Mouse (Mus musculus): ENCODE data around the gene Grik4.
"Not testable (repeated sequence)": the region's sequence is repeated elsewhere in the genome, so short reads cannot be mapped to it uniquely, and the experiment has no call there.

Gene Grik4

DNA sequence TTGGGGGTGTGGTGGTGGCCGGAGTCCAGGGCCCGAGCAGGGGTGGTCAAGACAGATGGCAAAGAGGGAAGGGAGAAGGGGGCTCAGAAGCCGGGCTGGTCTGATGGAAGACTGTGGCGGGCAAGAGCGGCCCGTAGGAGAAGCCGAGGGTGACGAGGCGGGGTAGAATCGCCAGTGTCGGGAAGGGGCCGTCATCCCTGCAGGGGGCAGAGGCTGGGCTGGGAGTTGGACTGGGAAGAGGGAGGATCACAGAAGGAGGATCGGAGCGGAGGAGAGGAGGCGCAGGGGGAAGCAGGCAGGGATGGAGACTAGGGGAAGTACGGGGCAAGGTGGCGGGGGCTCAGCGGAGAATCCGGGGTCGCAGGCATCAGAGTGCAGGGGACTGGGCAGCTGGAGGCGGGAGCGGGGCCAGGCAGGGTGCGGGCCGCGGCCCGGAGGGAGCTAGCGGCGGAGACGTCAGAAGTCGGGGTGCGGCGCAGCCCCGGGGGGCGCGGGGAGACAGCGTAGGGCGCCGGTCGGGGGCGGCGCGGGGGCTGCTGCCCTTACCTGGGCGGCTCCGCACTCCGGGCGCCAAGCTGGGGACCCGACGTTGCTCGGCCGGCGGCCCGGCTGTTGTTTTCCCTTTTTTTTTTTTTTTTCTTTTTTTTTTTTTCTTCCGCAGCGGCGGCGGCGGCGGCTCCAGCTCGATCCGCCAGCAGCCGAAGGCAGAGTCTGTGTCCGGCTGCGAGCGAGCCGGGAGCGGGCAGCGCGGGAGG is at the start of gene Grik4:
Grik4 (minus strand) TSS at position 713 of the 755 bp plus-strand sequence.
- peak in 1 of 2 experiments; percentile 32 for DNase-seq (ENCODE audit: low spot score in 2 of 2)

DNA sequence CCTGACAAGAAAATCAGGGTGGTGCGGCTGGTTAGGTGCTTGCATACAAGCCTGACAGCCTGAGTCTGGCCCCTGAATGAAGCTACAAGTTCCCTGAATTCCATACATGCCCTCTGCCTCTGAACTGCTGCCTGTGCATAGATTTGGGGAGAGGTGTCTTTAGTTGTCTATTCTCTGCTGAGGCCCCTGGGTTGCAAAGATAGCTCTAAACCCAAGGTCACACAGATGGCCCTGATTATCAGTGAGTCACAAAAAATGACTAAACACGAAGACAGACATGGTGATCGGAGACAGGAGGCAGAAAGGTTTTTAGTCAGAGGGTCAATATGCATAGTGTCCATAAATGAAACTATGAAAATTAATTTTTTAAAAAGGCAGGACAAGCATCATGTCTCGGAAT is 49.4 kb upstream of the Grik4 start:
- DNase-seq (ENCODE audit: low spot score in 2 of 2): no peak

DNA sequence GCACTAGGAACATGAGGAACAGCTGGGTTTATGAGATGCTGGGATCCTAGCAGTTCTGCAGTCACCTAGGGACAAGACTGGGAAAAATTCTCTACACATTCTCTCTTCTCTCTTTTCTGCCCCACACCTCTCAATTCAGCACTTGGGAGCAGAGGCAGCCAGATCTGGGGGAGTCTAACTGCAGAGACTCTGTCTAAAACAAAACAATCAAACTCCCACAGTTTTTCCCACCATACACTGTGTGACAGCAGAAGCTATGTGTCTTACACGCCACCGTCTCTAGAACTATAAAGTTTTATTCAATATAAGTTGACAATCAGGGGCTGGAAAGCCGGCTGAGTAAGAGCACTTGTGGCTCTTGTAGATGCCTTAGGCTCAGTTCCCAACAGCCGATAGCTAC is 43.7 kb upstream of the Grik4 start:
- DNase-seq (ENCODE audit: low spot score in 2 of 2): no peak

DNA sequence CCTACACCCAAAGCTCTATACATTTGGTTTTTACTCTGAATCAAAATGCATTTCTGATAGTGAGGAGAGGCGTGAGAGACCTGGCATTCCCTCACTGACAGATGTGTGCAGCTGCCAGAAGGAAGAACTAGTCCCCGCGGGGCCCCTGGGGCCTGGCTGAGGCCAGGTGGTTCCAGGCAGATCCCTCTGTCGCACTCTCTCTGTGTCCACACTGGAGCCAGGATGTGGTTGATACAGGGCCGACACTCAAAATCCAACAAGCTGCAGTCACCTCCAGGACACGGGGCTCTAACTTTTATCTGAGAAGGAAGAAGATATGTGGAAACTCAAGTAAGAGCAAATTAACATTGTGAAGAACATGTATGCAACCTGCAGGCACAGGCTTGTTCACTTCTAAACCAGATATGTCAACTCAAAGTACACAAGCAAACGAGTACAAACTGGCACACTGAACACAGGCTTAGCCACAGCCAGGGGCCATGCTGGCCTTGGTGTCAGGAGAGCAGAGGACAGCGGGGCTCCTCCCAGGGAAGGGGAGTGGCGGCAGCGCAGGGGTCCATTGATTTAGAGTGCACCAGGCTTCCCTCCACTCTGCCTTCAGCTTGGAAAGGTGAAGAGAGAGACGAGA is 24.7 kb upstream of the Grik4 start:
- no peak for DNase-seq (ENCODE audit: low spot score in 2 of 2)

DNA sequence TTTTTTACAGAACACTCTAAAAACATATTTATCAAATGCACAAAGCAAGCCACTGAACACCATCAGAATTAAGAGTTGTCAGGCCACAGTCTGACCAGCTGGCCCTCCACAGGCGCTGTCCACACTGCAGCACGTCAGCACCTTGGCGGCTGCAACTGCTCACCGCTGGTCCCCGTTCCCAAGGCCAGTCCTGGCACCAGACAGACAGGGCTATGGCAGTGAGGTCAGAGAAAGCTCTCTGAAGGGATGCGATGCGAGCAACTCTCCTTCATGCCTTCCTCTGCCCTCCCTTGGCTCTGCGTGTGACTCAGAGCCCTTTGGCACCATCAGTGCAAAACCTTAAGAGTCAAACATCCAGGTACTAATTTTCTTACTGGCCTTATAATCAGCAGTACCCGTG is 23.4 kb upstream of the Grik4 start:
- DNase-seq (ENCODE audit: low spot score in 2 of 2): no peak

DNA sequence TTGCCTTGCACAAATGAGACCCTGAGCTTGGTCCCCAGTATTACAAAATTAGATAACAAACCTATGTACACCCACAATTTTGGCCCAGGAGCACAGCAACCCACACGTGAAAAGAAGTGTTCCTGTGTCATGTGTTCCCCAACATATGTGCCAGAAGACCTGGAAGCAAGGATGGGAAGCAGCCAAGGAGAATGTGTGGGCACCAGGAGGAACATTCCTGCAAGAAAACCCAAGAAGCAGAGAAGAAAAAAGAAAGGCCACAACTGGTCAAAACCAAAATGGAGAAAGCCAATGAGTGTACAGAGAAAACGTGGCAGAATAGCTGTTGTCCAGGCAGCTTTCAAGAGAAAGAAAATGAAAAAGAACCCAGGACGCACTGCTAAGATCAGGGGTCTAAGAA is 20.5 kb upstream of the Grik4 start:
- DNase-seq (ENCODE audit: low spot score in 2 of 2): not testable (repeated sequence)

DNA sequence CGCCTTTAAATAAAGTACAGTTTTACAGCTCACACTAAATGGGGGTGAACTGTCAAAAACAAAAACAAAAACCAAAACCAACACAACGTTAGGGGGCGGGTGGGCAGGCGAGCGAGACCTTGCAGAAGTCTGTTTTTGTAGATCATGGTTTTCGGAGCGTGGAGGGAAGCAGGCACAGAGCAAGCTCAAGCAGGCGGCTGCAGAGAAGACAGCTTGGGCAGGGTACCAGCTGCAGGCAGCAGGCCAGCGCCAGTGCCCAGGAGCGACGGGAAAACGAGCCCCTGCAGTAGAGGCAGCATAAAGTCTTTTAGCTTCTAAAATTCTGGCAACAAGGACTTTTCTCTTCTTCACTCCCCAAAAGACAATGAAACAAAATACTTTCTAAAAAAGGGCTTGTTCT is 20.1 kb upstream of the Grik4 start:
- peak; percentile 34 to 43 for DNase-seq (ENCODE audit: low spot score in 2 of 2)

DNA sequence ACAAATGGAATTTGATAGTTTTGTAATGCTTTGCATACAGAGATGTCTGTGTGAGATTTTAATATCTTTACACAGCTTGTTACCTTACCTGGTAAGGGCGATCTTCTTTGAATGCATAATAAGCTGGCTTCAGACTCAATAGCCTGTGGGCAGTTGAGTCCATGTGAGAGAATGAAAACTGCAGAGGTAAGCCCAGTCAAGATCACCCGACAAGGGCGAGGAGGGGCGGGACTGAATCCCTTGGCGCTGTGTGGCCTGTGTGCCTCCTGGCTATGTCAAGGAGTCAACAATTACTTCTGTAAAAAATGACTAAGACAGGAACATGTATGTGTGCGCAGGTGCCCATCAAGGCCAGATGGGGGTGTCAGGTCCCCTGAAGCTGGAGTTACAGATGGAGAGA is 18.2 kb upstream of the Grik4 start:
- DNase-seq (ENCODE audit: low spot score in 2 of 2): no peak

DNA sequence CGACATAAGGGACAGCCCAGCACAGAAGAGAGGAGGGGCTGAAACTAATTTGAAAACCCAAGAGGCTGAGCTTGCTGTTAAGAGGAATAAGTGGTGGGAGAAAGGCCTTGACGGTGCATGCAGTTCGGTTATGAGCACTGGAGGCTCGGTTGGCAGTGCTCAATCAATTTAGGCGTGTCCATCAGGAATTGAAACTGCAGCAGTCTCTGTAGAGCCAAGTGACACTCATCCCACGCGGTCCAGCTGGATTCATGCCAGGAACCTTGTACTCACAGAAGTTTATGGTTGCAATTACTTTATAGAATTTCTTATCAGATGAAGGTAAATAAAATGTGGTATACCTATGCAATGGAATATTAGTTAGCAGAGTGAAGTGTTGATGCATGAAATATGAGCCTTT is 14.1 kb upstream of the Grik4 start:
- no peak for DNase-seq (ENCODE audit: low spot score in 2 of 2)

DNA sequence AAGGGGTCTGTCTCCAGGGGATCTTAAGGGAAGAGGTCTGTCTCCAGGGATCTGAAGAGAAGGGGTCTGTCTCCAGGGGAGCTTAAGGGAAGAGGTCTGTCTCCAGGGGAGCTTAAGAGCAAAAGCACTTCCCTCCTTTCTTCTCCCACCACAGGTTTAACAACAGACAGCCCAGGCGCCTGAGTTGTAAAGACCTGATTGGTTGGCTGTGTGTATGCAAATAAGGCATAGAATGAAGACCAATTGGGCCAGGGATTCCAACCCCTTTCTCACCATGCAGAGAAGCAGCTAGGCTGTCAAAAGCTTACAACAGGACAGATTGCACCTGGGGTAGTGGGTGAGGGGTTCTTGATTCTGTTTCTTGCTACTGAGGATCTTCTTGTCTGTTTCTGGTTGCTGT is 4.1 kb upstream of the Grik4 start:
- DNase-seq (ENCODE audit: low spot score in 2 of 2): no peak

DNA sequence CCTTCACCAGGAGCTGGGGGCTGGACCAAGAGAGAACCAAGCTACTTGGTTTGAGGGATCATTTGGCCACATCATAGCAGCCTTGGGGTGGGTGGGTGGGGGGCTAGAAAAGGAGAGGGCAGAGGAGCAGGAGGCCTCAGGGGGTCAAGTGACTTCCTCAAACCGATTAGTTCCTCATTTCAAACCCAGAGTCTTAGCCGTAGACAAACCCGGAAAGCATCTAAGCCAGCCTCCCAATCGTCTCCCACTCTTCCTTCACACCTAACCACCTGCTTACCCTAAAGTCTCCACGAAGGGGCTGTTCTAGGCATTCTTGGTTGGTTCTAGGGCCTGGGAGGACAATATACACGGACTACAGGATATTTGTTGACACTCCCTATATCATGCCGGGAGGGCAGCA is 881 bp upstream of the Grik4 start:
- no peak for DNase-seq (ENCODE audit: low spot score in 2 of 2)

DNA sequence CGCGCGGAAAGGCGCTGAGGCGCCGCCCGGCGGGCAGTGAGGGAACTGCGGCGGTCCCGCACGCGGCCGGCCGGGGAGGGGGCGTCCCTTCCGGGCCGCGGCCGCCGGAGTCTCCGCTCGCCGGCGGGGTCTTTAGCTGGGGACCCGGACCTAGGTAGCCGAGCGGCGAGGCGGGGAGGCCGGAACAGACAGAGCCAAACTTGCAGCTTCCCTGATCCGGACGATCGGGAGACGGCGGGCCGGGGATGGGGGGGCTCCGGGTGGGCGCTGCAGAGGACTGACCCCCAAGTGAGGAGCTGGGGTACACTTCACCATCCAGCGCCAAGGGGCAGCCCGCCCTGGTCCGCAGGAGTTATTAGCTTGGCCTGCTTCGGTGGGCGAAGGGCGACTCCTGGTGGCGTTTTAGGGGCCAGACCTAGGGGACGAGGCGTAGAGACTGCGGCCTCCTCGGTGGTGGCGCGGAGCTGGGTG is 278 bp upstream of the Grik4 start:
- peak; percentile 65 to 87 for DNase-seq (ENCODE audit: low spot score in 2 of 2)

DNA sequence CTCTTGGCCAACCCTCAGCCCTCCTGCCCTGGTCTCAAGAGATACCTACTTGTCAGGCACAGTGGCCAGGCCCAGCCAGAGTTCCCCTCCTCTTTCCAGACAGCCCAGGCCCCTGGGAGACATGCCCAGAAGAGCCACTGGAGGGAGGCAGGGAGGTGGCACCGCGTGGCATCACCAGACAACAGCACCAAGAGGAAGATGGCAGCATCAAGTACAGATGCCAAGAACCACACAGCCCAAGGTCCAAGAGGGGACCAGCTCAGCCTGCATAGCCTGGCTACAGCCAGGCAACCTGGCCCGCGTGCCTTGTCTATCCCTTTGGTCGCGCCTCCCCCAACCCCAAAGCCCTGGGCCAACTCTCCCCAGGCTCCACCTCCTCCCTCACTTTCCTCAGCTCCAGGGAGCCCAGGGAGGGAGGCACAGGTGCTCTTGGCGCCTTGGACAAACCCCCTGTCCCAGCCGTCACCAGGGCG is 1.2 kb downstream of the Grik4 start:
- peak; percentile 31 to 47 for DNase-seq (ENCODE audit: low spot score in 2 of 2)

DNA sequence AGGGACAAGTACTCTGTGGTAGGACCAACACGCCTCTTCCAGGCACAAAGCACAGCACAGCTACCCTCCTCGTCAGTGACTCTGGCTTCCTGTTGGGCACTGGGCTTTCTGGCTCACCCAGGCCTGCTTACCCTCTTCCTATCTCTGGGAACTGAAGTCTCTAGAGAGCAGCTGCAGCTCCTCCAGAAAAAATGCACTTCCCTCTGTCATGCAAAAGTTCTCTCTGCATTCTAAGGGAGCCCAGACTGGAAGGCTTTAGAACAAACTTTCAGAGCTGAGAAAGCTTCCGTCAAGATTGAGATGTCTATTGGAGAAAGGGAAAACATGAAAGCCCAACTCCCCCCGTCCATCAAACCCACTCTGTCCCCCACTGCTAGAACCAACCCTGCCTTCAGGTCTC is 2.1 kb downstream of the Grik4 start:
- no peak for DNase-seq (ENCODE audit: low spot score in 2 of 2)

DNA sequence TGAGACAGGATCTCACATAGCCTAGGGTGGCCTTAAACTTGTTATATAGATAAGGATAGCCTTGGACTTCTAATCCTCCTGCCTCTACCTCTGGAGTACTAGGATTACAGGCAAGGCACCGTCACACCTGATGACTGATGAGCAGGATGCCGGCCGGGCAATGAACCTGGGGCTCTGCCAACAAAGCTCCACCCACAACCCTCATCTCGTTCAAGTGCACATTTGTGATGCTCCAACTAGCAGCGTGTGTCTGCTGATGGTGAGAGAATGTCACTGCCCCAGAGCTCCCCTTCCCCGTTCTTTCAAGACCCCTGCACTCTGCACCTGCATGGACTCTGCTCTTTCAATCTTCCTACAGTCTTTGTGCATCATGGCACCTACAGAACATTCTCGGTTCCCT is 12.1 kb downstream of the Grik4 start:
- no peak for DNase-seq (ENCODE audit: low spot score in 2 of 2)

DNA sequence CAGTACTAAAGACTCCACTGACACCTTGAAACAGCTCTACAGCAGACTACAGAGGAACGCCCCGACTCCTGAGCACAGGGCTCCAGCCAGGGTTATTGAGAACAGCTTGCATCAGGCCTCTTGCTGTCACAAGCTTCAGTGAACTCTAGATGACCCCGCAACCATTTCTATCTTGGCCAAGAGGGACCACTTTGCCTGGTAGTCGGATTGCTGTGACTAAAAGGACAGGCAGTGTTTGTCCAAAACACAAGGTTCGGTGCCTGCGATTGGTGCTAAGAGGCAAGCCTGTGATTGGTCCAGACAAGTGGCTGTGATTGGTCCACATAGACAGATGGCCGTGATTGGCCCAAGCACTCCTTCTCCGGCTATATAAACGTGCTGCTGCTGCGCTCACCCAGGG is 16.8 kb downstream of the Grik4 start:
- DNase-seq (ENCODE audit: low spot score in 2 of 2): no peak

DNA sequence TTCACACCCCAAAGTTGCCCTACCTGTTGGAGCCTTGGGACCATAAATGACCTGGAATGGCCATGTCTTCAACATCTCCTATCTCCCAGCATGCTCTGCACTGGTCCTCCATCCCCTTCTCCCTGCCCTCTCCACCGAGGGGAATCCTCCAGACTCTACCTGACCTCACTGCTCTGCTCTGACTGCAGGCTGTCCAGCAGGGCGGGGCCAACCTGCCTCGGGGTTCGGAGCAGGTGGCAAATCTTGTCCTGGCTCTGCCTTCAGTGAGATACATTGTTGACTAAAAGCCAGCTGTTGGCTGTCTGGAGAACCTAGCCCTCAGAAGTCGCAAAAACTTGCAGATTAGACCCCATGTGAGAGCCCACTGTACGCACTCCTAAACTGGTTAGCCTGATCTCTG is 17.7 kb downstream of the Grik4 start:
- no peak for DNase-seq (ENCODE audit: low spot score in 2 of 2)

DNA sequence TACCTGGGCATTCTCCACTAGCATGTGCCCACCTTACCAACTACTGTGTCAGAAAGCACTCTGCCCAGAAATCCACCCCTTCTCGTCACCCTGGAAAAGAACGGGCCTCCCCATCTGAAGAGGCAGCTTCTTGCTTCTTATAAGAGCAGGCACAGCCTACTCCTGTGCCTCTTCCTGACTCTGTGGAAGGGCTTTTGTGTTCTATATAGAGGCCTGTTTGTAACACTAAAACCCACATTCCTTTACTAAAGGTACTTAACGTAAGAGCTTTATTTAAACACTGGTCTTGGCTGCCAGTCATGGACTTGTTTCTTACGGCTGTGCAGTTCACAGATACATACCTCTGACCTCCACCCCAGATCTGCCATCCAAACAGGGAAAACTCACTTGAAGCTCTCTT is 22.5 kb downstream of the Grik4 start:
- no peak for DNase-seq (ENCODE audit: low spot score in 2 of 2)

DNA sequence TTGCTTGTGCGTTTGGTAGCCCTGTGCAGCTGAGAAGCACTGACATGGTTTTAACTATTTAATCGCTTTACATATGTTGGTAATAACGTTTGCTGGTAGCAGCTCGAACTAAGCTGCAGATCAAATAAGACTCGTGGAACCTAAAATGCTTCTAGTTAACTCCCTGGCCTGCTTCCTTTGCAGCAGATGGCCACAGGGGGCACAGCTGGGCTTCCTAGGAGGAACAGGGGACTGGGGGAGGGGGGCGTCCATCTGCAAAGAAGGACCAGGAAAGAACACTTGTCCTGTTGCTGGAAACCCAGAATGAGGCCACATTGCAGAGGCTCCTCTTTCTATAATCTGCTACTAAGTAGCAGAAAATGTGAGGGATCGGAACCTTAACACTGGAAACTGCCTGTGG is 24.1 kb downstream of the Grik4 start:
- no peak for DNase-seq (ENCODE audit: low spot score in 2 of 2)

DNA sequence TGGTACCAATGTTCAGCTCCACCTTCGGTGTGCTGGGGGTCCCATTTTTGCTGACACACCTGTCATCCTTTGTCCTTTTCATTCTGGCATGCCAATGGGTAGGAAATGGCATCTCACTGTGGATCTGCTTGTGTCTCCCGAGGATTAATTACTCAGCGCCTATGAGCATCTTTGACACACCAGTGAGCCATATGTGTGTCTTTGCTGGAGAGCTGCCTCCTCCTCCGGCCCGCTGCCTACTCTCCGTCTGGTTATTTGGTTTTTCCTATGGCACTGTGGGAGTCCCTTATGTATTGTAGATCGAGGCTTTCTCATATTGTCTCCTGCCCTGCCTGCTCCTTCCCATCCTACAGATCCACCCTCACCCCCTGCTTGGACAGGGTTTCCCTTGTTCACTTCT is 26.4 kb downstream of the Grik4 start:
- no peak for DNase-seq (ENCODE audit: low spot score in 2 of 2)

DNA sequence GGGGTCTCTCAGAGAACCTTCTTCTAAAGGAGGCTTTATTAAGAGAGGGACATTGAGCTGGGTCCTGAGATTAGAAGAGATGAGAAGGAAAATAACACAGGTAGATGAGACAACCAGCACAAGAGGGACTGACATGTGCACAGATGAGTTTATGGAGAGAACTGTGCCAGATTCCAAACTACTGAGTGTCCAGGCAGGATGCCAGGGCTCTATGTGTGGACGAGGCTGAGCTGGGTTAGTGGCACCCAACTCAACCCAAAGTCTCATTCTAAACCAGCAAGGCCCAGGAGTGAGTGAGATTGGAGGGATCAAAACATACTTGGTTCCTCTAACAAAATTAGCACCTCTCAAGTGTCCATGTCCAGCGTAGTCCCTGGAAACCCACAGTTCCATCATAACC is 31.1 kb downstream of the Grik4 start:
- DNase-seq (ENCODE audit: low spot score in 2 of 2): no peak

DNA sequence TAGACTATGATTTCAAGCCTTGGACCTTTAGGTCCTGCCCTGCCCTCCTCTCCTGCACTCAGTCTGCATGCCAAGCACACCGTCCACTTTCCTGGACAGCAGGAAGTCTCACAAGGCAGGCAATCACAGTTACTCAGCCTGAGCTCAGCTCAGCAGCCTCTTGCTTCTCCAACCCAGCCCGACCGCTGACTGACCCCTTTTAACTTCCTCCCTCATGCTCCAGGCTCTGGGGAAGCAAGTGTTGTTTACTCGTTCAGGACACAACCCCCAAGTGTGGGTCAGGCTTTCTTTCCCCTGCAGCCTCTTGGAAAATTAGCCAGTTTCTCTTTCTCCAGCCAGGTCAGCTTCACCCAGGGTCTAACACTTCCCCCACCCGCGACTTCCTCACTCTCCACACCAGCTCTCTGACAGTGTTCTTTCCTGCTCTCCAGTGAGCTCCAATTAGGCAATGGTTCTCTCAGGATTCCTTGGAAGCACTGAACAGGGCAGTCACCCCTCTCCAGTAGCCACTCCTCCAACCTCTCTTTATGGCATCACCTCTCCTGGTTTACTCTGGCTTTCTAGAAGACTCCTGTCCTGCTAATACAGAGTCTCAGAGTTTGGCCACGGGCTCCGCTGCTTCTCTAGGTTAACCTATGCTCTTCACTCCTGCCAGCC is 35.5 kb downstream of the Grik4 start:
- no peak for DNase-seq (ENCODE audit: low spot score in 2 of 2)

DNA sequence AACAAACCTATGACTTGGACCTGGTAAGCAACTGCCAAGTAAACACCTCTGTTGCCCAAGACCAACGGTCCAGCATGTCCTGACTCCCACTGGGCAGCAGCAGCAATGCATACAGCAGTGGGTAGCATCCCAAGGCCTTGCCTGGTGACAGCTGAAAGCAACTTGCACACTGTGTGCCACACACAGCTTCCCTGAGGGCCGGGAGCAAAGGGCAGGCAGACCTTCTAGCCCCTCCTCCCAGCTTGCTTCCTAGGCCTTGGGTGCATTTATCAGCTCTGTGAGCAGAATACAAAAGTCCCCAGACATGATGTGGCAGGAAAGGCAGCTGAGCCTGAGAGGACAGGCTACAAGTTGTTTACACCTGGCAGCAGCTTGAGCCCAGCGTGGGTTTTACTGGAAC is 37.3 kb downstream of the Grik4 start:
- no peak for DNase-seq (ENCODE audit: low spot score in 2 of 2)
